Mouse (Mus musculus) brain, adult 2 months (tissue): ENCODE data around the gene Galntl5.
A peak's percentile ranks its signal among the peaks of the same experiment; 100 is the strongest.
"Not testable (repeated sequence)": the region's sequence is repeated elsewhere in the genome, so short reads cannot be mapped to it uniquely, and the experiment has no call there.

Source experiments
- DNase-seq: peaks from one replicate; pipeline ENCODE4 v3.0.0; 2011; ENCODE audit warnings: low read depth, low spot score

The Galntl5 gene

GRCm38 (mm10) chr5:25181004-25181531 is at the start of gene Galntl5:
TSS of gene Galntl5 (plus strand) at chr5:25181460.
- DNase-seq: no peak

- DNase-seq: no peak
These were observed 34.6 kb upstream of the Galntl5 start for GRCm38 (mm10) chr5:25146705-25147104.

- DNase-seq: peak; percentile 16
These were observed 31.8 kb upstream of the Galntl5 start for GRCm38 (mm10) chr5:25149331-25149965.

DNA sequence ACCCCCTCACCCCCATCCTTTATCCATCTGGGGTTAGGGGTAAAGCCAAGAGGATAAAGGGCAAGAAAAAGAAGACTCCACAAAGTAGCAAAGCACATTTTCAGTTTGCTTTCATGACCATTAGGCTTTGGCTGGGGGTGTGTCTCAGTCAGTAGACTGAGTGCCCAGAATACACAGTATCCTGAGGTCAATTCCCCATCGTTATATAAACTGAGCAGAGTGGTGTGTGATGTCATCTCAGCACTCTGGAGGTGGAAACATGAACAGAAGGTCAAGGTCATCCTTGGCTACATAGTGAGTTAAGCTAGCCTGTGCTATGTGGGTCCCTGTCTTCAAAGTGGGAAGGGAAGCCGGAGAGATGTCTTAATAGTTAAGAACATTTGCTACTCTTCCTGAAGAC is 27.8 kb upstream of the Galntl5 start:
- DNase-seq: no peak

- DNase-seq: no peak
These were observed 27.3 kb upstream of the Galntl5 start for GRCm38 (mm10) chr5:25153996-25154395.

- no peak for DNase-seq
These were observed 26.4 kb upstream of the Galntl5 start for GRCm38 (mm10) chr5:25154823-25155222.

DNA sequence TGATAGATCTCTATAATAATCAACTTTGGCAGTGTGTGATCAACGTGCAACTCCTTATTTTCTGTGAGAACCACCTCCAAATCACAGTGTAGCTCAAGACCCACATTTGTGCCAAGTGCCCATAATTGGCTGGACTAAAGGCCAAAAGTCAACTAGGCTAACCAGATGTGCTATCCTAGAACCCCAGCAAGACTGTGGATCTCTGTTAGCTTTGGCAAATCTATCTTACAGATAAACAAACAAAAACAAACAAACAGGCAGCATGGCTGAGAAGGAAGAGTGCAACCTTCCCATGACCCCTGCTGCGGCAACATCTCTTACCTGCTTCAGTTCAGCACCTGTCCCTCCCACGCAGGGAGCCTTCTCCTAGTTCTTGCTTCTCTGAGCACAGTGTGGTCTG is 25.9 kb upstream of the Galntl5 start:
- no peak for DNase-seq

GRCm38 (mm10) chr5:25157136-25157535 is 24.1 kb upstream of the Galntl5 start:
- no peak for DNase-seq

DNA sequence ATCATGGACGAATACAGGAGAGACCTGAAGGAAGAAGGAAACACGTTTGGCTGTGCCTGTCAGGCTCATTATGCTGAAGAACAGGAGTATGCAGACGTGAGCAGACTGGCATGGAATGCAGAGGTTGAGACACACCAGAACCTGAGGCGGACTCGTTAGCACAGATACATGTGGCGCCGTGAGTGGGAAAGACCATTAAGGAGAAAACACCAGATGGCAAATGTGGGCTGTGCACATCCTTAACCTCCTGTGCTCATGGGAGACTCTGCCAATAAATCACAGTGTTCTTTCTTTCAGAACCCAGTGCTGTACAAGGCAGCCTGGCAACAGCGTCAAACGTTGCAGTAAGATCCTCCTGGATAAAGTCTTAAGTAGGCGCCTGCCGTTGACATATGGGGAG is 20.7 kb upstream of the Galntl5 start:
- DNase-seq: peak; percentile 84

- no peak for DNase-seq
These were observed 18.3 kb upstream of the Galntl5 start for GRCm38 (mm10) chr5:25162981-25163380.

GRCm38 (mm10) chr5:25163938-25164337 is 17.3 kb upstream of the Galntl5 start:
- no peak for DNase-seq

- DNase-seq: no peak
These were observed 16.9 kb upstream of the Galntl5 start for GRCm38 (mm10) chr5:25164341-25164740.

GRCm38 (mm10) chr5:25165102-25165788 is 16.0 kb upstream of the Galntl5 start:
- DNase-seq: peak; percentile 69

- peak; percentile 19 for DNase-seq
These were observed 15.5 kb upstream of the Galntl5 start for GRCm38 (mm10) chr5:25165789-25166135.

DNA sequence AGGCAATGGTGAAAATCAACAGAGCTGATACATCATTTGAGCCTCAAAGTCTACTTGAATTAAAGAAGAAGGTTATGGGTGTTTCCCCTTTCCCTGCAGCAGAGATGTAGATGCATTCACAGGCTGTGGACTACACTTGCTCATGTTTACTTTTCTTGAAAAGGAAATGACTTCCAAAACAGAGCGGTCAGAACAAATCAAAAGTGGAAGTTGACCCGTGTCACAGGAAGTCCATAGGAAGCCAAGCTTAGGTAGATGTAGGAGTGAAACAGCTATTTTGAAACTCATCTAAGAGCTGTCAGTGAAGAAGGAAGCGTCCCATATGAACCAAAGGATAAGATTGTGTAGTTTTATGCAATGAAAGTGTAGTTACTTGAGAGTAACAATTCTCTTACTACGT is 14.6 kb upstream of the Galntl5 start:
- no peak for DNase-seq

GRCm38 (mm10) chr5:25177937-25178336 is 3.3 kb upstream of the Galntl5 start:
- DNase-seq: peak; percentile 45

DNA sequence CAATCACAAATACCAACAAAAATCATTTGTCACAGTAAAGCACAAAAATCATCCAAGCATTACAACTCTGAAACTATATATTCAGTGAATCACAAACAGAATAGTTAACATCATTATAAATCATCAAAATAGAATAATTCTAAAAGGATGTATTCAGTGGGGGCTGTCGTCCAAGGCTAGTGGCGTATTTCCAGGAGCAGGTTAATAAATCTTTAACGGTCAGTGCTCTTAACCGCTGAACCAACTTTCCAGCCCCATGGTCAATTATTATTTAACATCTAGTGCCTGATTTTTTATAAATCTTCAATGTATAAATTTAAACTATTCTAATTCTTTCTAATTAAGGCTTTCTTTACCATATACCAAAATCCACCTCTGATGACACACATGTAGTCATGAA is 2.7 kb upstream of the Galntl5 start:
- DNase-seq: not testable (repeated sequence)

DNA sequence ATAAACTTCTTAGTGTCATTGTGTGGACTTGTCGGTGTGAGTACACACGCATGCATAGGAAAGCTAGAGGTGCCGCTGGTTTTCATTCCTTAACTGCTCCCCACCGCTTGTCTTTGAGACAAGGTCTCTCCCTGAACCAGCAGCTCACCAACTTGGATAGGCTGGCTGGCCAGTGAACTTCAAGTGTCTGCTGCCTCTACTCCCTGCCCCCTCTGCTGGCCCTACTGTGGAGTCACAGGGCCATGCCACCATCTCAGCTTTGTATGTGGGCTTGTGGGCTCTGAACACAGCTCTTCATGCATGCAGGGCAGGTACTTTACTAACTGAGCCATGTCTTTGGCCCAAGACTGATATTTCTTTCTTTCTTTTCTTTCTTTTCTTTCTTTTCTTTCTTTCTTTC is 2.0 kb upstream of the Galntl5 start:
- no peak for DNase-seq

- DNase-seq: no peak
These were observed 1.2 kb upstream of the Galntl5 start for GRCm38 (mm10) chr5:25179936-25180488.

DNA sequence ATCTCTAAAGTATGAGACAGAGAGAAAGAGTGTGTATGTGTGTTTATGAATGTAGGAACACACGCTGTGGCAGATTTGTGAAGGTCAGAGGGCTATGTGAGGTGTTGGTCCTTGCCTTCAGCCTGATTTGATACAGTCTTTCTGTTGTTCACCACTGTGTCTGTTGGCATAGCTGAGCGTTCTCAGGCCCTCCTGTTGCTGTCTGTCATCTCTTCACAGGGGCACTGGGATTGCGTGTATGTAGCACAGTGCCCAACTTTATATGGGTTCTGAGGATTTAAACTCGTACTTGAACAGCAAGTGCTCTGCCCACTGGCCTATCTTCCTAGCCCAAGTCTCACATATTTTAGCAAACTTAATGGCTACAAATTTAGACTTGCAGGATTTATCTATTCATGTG is 2.3 kb downstream of the Galntl5 start:
- no peak for DNase-seq

DNA sequence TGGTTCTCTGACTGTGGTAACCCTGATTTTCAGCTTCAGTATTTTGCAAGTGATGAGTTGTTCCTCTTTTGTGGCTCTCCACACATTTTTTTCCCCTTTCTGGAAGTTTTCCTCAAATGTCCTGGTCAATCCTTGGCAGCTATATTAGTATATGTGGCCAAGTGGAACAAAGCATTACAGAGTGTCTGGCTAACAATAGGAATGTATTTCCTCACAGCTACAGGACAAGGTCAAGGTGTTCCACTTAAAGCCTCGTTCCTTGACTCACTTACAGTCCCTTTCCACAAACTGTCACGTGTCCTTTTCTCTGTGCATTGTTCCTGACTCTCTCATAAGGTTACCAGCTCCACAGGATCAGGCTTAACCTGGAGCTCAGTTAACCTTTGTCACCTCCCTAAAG is 3.3 kb downstream of the Galntl5 start:
- peak; percentile 15 for DNase-seq

DNA sequence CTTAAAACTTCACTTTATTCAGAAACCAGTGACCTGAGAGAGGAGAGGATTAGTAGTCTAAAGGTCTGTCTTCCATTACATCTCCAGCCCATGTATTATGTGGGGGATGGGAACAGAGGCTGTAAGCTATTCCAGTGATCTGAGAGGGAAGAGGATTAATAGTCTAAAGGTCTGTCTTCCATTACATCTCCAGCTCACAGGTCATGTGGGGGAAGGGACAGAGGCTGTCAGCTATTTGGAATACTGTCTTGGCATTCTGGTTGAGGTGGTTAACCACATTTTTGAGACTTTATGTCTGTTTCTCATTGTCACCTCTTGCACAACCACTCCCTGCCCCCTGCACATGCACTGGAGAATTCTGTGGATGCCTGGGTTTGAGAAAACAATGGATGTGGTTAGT is 6.5 kb downstream of the Galntl5 start:
- DNase-seq: no peak

- DNase-seq: peak; percentile 22
These were observed 7.5 kb downstream of the Galntl5 start for GRCm38 (mm10) chr5:25188802-25189201.
